Mouse (Mus musculus) stomach, embryonic 15.5 days (tissue): ENCODE data around the gene Rnd1. TPM values are rescaled to one million over a fixed set of nuclear protein-coding genes. Genes with fewer than 3 reads are reported as not detected.
A peak's percentile ranks its signal among the peaks of the same experiment; 100 is the strongest.

ENCODE experiments used
- ATAC-seq: fragments of 200-750 bp; cut with Nextera tagmentation; 2 replicates; pipeline ENCODE4 v1.8.0; 2017; ENCODE audit warnings: low read depth, moderate number of reproducible peaks, moderate TSS enrichment; ENCODE audit not compliant: insufficient read depth, low FRiP score
- H3K27ac ChIP-seq: fragments of 300-500 bp; sonication (generic); 2 replicates; pipeline ENCODE4 v1.5.1; 2015; ENCODE audit warnings: mild to moderate bottlenecking, inconsistent platforms
- H3K27me3 ChIP-seq: fragments of 300-500 bp; sonication (generic); replicated peaks from 2 replicates; pipeline ENCODE4 v1.6.1; 2015; ENCODE audit warnings: inconsistent platforms
- H3K36me3 ChIP-seq: fragments of 300-500 bp; sonication (generic); 2 replicates; pipeline ENCODE4 v1.6.1; 2015; ENCODE audit warnings: inconsistent platforms
- H3K4me1 ChIP-seq: fragments of 300-500 bp; sonication (generic); 2 replicates; pipeline ENCODE4 v1.6.1; 2015; ENCODE audit warnings: inconsistent platforms
- H3K4me2 ChIP-seq: fragments of 300-500 bp; sonication (generic); 2 replicates; pipeline ENCODE4 v1.6.1; 2015; ENCODE audit warnings: mild to moderate bottlenecking, inconsistent platforms
- H3K4me3 ChIP-seq: fragments of 300-500 bp; sonication (generic); replicated peaks from 2 replicates; pipeline ENCODE4 v1.5.1; 2015; ENCODE audit warnings: inconsistent platforms
- H3K9ac ChIP-seq: fragments of 300-500 bp; sonication (generic); 2 replicates; pipeline ENCODE4 v1.6.1; 2015; ENCODE audit warnings: inconsistent platforms
- H3K9me3 ChIP-seq: fragments of 300-500 bp; sonication (generic); 2 replicates; pipeline ENCODE4 v1.6.1; 2016; ENCODE audit warnings: inconsistent platforms
- WGBS: fragments of 180-500 bp; shearing (Covaris S2); methylation state at CpG from one replicate; pipeline ENCODE4 v1.1.7; 2015; 5-methylcytosine and 5-hydroxymethylcytosine counted together
- polyA plus RNA-seq: library from polyadenylated mRNA; unstranded; fragments of >200 nt; fragmentation: Nextera tagmentation; extraction: Ambion mirVana; gene quantifications from 2 replicates; pipeline ENCODE4 v1.2.1, GENCODE M21; 2015

The Rnd1 gene
- polyA plus RNA-seq, 1 experiment from 2014 or later = 1.3 TPM

DNA sequence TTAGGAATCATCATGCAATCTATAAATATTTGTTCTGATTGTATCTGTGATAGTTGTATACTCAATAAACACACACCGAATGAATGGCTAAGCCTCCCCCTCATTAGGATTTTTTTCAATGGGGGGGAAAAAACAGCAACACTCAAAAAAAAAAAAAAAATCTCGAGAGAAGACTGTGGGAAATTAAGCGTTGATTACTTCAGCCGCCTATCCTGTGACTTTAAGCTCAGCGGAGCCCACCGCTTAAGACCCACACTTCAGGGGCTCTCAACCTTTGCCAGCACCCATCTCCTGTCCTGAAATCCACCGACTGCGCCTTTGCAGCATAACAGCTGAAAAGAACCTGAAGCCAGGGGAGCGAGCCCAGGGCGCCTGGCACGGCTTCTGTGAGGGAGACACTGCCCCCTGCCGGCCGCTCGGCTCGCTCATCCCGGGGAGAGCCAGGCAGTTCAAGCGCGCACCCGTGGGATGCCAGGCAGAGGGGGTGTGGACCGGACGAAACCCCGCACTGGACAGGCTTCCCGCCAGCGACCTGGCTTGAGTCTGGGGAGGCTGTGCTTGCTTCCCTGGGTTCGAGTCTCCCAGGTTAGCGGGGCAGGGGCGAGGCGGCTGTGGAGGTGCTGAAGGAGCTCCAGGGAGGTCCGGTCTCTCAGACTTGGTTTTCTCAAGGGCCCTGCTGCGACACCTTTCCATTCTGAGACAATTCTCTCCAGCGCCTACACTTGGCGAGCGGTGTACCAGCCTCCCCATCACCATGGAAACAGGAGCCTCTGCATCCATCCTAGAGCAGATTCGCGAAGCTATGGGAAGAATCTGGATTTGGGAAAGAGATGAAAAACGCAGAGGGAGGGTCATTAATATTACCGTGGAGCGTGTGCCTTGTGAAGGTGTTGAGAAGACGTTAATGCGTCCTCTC, 22.2 kb upstream of the Rnd1 start:
- ATAC-seq = peak; percentile 73
- H3K27me3 ChIP-seq = peaks cover 19% of the 10 kb centered on the region
- H3K4me3 ChIP-seq = peak overlapping the region; percentile 23
- peaks cover 6% of the 10 kb centered on the region; the same call in 1 of the 2 replicates for H3K4me1 ChIP-seq
- no peaks in the 10 kb centered on the region for H3K9me3 ChIP-seq
- H3K36me3 ChIP-seq = no peaks in the 10 kb centered on the region
- H3K4me2 ChIP-seq = peak overlapping the region; percentile 68
- no peak overlapping the region for H3K27ac ChIP-seq
- 5% methylated on average over 40 of the region's 40 CpGs for WGBS
- H3K9ac ChIP-seq = no peak overlapping the region

GRCm38 (mm10) chr15:98696216-98696615, 19.0 kb upstream of the Rnd1 start:
- 39% methylated on average over 8 of the region's 8 CpGs for WGBS
- ATAC-seq = no peak
- Histone ChIP-seq H3K4me3 (no peak overlapping the region), H3K9ac (no peak overlapping the region), H3K4me2 (no peak overlapping the region), H3K4me1 (peaks cover 15% of the 10 kb centered on the region; the same call in 1 of the 2 replicates), H3K27ac (no peak overlapping the region), H3K9me3 (no peaks in the 10 kb centered on the region), H3K36me3 (no peaks in the 10 kb centered on the region), H3K27me3 (peaks cover 16% of the 10 kb centered on the region)

DNA sequence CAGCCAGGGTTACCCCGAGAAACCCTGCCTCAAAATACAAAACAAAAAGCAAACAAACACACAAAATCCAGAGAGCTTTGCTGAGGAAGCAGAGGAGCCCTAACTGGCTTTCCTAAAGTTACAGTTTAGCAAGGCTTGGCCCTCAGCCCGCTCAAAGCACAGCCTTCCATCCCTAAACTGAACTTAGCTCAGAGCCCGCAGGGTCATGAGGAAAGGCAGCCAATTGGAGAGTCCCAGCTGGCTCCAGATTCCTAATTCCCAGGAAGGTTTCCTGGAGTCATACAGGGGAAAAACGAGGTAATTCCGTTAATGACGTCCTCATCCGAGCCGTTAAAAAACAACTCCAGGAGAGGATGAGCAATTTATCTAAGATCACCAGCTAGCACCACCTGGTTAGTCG, 18.5 kb upstream of the Rnd1 start:
- no peak overlapping the region for H3K27ac ChIP-seq
- ATAC-seq = no peak
- no peak overlapping the region for H3K4me3 ChIP-seq
- no peaks in the 10 kb centered on the region for H3K9me3 ChIP-seq
- H3K36me3 ChIP-seq = no peaks in the 10 kb centered on the region
- WGBS = 36% methylated on average over 9 of the region's 9 CpGs
- H3K4me1 ChIP-seq = peaks cover 15% of the 10 kb centered on the region; the same call in 1 of the 2 replicates
- H3K4me2 ChIP-seq = no peak overlapping the region
- H3K27me3 ChIP-seq = peaks cover 11% of the 10 kb centered on the region
- no peak overlapping the region for H3K9ac ChIP-seq

GRCm38 (mm10) chr15:98692171-98692715, 15.0 kb upstream of the Rnd1 start:
- WGBS = 32% methylated on average over 11 of the region's 11 CpGs
- Histone ChIP-seq H3K27me3 (no peaks in the 10 kb centered on the region; the same call in 1 of the 2 replicates), H3K4me1 (peaks cover 9% of the 10 kb centered on the region; the same call in 1 of the 2 replicates), H3K9me3 (no peaks in the 10 kb centered on the region), H3K4me3 (no peak overlapping the region), H3K4me2 (no peak overlapping the region), H3K27ac (peak overlapping the region; percentile 11; the same call in 1 of the 2 replicates), H3K9ac (no peak overlapping the region), H3K36me3 (no peaks in the 10 kb centered on the region)
- ATAC-seq = peak; percentile 25; the same call in 1 of the 2 replicates

DNA sequence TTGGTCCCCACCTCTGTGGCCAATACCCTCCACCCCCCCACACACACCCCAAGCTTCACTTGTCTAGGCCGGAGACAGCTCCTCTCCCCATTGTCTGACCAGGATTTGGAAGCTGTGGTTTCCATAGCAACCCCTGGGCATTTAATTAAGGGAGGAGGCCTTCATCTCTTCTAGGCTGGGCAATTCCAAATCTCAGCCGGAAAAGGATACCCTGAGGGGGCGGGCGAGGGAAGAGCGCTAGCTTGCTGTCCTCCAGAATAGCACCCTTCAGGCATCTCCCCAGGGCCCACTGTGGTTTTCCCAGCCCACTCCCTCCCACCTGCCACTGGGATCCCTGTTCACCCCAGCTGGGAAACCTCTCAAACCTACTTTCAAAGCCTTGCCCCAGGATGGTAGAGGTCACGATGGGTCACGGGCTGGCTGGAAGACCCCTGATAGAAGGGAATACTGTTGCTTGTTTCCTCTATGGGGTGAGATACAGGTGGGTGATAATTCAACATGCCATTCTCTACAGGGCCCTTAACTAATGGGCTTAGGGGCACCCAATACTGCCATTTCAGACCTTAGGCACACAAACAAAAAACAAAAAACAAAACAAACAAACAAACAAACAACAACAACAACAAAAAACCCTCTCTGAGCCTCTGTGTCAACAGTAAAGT, 14.4 kb upstream of the Rnd1 start:
- H3K36me3 ChIP-seq = no peaks in the 10 kb centered on the region
- H3K4me1 ChIP-seq = peaks cover 9% of the 10 kb centered on the region; the same call in 1 of the 2 replicates
- H3K4me3 ChIP-seq = no peak overlapping the region
- peak overlapping the region; percentile 11; the same call in 1 of the 2 replicates for H3K27ac ChIP-seq
- no peak overlapping the region for H3K4me2 ChIP-seq
- H3K27me3 ChIP-seq = no peaks in the 10 kb centered on the region; the same call in 1 of the 2 replicates
- 63% methylated on average over 7 of the region's 7 CpGs for WGBS
- ATAC-seq = no peak
- H3K9me3 ChIP-seq = no peaks in the 10 kb centered on the region
- H3K9ac ChIP-seq = no peak overlapping the region

DNA sequence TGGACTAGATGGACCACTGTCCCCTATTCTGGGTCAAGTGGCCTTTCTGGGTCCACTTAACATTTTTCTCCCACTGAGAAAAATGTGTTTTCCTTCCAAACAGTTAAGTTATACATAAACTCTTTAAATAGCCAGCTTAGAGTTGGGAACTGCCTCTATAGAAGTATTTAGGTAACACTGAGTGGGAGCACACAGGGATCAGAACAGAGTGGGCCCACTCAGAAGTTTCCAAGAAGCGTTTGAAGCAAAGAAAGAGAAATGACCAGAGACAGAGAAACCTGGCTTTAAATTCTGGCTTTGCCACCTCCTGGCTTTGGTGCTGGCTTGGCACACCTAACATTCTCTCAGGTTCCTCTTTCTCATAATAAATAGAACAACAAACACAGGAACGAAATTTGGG, 12.4 kb upstream of the Rnd1 start:
- H3K9ac ChIP-seq = no peak overlapping the region
- no peaks in the 10 kb centered on the region for H3K36me3 ChIP-seq
- H3K4me1 ChIP-seq = peaks cover 9% of the 10 kb centered on the region; the same call in 1 of the 2 replicates
- H3K9me3 ChIP-seq = no peaks in the 10 kb centered on the region
- H3K4me2 ChIP-seq = no peak overlapping the region
- no peak for ATAC-seq
- H3K27ac ChIP-seq = no peak overlapping the region
- no peak overlapping the region for H3K4me3 ChIP-seq
- no peaks in the 10 kb centered on the region; the same call in 1 of the 2 replicates for H3K27me3 ChIP-seq
- WGBS = 76% methylated on average over 2 of the region's 2 CpGs

- H3K27ac ChIP-seq = no peak overlapping the region
- no peaks in the 10 kb centered on the region; the same call in 1 of the 2 replicates for H3K4me1 ChIP-seq
- no peak for ATAC-seq
- no peaks in the 10 kb centered on the region for H3K9me3 ChIP-seq
- H3K9ac ChIP-seq = no peak overlapping the region
- H3K27me3 ChIP-seq = no peaks in the 10 kb centered on the region; the same call in 1 of the 2 replicates
- no peak overlapping the region for H3K4me3 ChIP-seq
- H3K36me3 ChIP-seq = no peaks in the 10 kb centered on the region
- WGBS = 67% methylated on average over 3 of the region's 3 CpGs
- no peak overlapping the region for H3K4me2 ChIP-seq
These were observed 8.7 kb upstream of the Rnd1 start for GRCm38 (mm10) chr15:98685926-98686325.

DNA sequence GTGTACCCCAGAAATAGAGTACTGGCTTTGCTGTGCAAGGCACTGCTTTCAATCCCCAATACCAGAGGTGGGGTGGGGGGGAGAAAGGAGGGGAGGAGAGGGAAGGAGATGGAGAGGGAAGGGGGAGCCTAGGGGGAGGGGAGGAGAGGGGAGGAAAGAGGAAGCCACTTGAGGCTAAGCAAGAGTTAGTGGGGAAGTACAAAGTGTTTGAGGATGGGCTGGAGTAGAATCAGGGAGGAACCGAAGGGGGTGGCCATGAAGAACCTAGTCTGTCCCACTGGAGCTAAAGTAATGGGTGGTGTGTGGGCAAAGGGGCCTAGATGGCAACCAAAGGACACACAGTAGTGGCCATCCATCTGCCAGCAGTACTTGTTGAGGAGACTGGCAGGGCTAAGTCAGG, 6.5 kb upstream of the Rnd1 start:
- H3K4me2 ChIP-seq = no peak overlapping the region
- H3K9me3 ChIP-seq = no peaks in the 10 kb centered on the region
- H3K4me1 ChIP-seq = no peaks in the 10 kb centered on the region
- H3K9ac ChIP-seq = no peak overlapping the region
- H3K27ac ChIP-seq = no peak overlapping the region
- H3K36me3 ChIP-seq = no peaks in the 10 kb centered on the region
- H3K27me3 ChIP-seq = no peaks in the 10 kb centered on the region; the same call in 1 of the 2 replicates
- H3K4me3 ChIP-seq = no peak overlapping the region
- ATAC-seq = no peak
- WGBS = 65% methylated on average over 1 of the region's 1 CpGs

DNA sequence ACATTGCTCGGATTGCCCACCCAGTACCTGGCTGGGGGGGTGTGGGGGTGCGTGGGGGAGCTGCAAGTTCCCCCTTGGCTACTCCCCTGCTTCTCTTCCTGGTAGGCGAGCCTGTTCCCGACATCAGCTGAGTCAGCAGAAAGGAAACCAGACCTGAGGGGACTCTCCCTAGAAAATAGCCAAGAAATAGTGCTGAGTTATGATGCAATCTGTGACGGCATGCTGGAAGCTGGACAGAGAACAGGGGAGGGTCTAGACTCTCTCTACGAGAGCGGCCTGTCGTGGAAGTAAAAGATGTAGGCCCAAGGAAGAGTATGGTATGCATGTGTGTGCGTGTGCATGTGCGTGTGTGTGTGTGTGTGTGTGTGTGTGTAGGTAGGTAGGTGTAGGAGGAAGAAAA, 5.9 kb upstream of the Rnd1 start:
- 56% methylated on average over 10 of the region's 10 CpGs for WGBS
- ATAC-seq = no peak

DNA sequence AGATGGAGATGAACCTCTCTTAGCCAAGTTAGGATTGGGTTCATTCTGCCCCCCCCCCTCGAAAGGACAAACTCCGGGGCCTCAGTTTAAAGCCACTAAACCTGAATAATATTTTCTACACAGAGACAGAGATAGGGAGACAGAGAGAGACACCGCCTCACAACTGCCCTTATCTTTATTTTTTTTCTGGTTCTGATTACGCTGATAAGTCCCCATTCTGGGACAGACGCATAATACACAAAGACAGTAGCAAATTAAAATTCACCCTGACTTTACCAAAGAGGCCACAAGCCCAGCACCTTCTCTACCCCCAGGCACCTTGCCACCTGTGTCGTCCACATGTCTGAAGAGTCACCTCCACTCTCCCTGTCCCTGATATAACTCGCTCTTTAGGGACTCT, 4.4 kb upstream of the Rnd1 start:
- 71% methylated on average over 7 of the region's 7 CpGs for WGBS
- Histone ChIP-seq H3K9ac (no peak overlapping the region), H3K4me1 (peaks cover 6% of the 10 kb centered on the region; the same call in 1 of the 2 replicates), H3K9me3 (no peaks in the 10 kb centered on the region), H3K4me3 (no peak overlapping the region), H3K27me3 (peaks cover 12% of the 10 kb centered on the region), H3K36me3 (no peaks in the 10 kb centered on the region), H3K27ac (no peak overlapping the region), H3K4me2 (no peak overlapping the region)
- no peak for ATAC-seq

More for the DNA sequence above, 5.9 kb upstream of the Rnd1 start:
- no peak overlapping the region for H3K4me3 ChIP-seq
- no peaks in the 10 kb centered on the region for H3K36me3 ChIP-seq
- H3K9ac ChIP-seq = no peak overlapping the region
- no peak overlapping the region for H3K27ac ChIP-seq
- H3K4me2 ChIP-seq = no peak overlapping the region
- H3K4me1 ChIP-seq = no peaks in the 10 kb centered on the region
- no peaks in the 10 kb centered on the region for H3K9me3 ChIP-seq
- H3K27me3 ChIP-seq = peaks cover 1% of the 10 kb centered on the region

GRCm38 (mm10) chr15:98680660-98681059, 3.4 kb upstream of the Rnd1 start:
- Histone ChIP-seq H3K27me3 (peaks cover 21% of the 10 kb centered on the region), H3K4me3 (no peak overlapping the region), H3K36me3 (no peaks in the 10 kb centered on the region), H3K9ac (no peak overlapping the region), H3K27ac (no peak overlapping the region), H3K4me1 (peaks cover 8% of the 10 kb centered on the region; the same call in 1 of the 2 replicates), H3K4me2 (no peak overlapping the region), H3K9me3 (no peaks in the 10 kb centered on the region)
- 81% methylated on average over 8 of the region's 8 CpGs for WGBS
- no peak for ATAC-seq
